Mouse (Mus musculus) ES-E14 (cell line): ENCODE results near the gene Rita1.

Source experiments
- MAFK ChIP-seq: IDR thresholded peaks from 2 replicates; pipeline ENCODE4 v1.6.1; 2014; ENCODE audit warnings: mild to moderate bottlenecking, low read depth, low read length, inconsistent platforms; ENCODE audit not compliant: insufficient read depth
- ZNF384 ChIP-seq: IDR thresholded peaks from 2 replicates; pipeline ENCODE4 v1.6.1; 2012; ENCODE audit warnings: low read depth, low read length, inconsistent platforms

DNA sequence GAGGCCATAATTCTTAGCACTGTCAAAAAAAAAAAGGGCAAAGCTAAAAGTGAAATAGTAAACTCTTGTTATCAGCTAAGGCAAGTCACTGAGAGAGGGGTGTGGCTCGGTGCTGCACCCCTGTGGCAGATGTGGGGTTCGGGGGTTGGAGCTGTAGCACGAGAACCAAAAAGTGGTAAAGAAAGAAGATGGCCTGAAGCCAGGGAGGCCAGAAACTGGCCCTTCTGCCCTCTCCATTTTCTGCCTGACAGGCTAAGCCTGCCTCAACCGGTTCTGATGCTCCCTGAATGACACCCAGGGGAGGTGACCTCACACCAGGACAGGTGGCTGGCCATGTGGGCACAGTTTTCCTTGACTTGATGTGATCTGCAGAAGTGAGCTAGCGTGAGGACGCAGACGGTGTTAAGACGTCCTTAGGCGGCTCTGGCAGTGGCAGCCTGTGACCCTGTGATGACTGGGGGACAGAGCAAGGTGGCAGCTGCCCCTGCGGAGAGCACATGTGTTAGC, 34.4 kb downstream of the Rita1 start:
- TF ChIP-seq ZNF384 (no peak), MAFK (no peak)
